Mouse (Mus musculus): Measurements from ENCODE around the gene Cd52. TPM values are rescaled to one million over a fixed set of nuclear protein-coding genes. Genes with fewer than 3 reads are reported as not detected.

Cd52 gene
- polyA plus RNA-seq, 1 experiment from 2014 or later = 8.3 TPM

GRCm38 (mm10) chr4:134035953-134036352 lies 58.9 kb downstream of the Cd52 start:
- WGBS = 6% methylated on average over 16 of the region's 16 CpGs
- Histone ChIP-seq H3K4me1 (no peaks in the 10 kb centered on the region), H3K9ac (no peak overlapping the region), H3K4me2 (replicated peaks) (no peak overlapping the region; the same call in 1 of the 2 replicates), H3K4me3 (no peak overlapping the region), H3K27me3 (no peaks in the 10 kb centered on the region), H3K36me3 (no peaks in the 10 kb centered on the region), H3K27ac (no peak overlapping the region), H3K9me3 (0 out of 2 replicates have a peak, but pooled peaks cover 3% of the 10 kb centered on the region)
- ATAC-seq (ENCODE audit: insufficient number of reproducible peaks, insufficient read depth, low FRiP score, low TSS enrichment) = no peak

Other genes starting within 250 kb of the Cd52 start
- 50.8 and 52.0 TPM in 2 replicates for gene Rps6ka1, start 207.3 kb downstream of the Cd52 start, polyA plus RNA-seq (2016; fragmentation: Nextera tagmentation; extraction: Ambion mirVana)
- gene Hmgn2, start 126.4 kb downstream of the Cd52 start, polyA plus RNA-seq (2016; fragmentation: Nextera tagmentation; extraction: Ambion mirVana) = 2,853 and 3,017 TPM in 2 replicates
- 45.3 and 50.3 TPM in 2 replicates for gene Dhdds, start 94.2 kb downstream of the Cd52 start, polyA plus RNA-seq (2016; fragmentation: Nextera tagmentation; extraction: Ambion mirVana)
- 0.50 and 0.67 TPM in 2 replicates for gene Lin28a, start 76.2 kb downstream of the Cd52 start, polyA plus RNA-seq (2016; fragmentation: Nextera tagmentation; extraction: Ambion mirVana)
- not detected in 2 replicates for gene Zfp683, start 41.2 kb downstream of the Cd52 start, polyA plus RNA-seq (2016; fragmentation: Nextera tagmentation; extraction: Ambion mirVana)
- gene Crybg2, start 34.3 kb downstream of the Cd52 start, polyA plus RNA-seq (2016; fragmentation: Nextera tagmentation; extraction: Ambion mirVana) = 2.9 and 4.0 TPM in 2 replicates
- gene Ubxn11, start 7.5 kb upstream of the Cd52 start, polyA plus RNA-seq (2016; fragmentation: Nextera tagmentation; extraction: Ambion mirVana) = 10.4 and 11.5 TPM in 2 replicates
- gene Sh3bgrl3, start 33.7 kb upstream of the Cd52 start, polyA plus RNA-seq (2016; fragmentation: Nextera tagmentation; extraction: Ambion mirVana) = 345 and 360 TPM in 2 replicates
- 32.0 and 34.9 TPM in 2 replicates for gene Cep85, start 92.0 kb upstream of the Cd52 start, polyA plus RNA-seq (2016; fragmentation: Nextera tagmentation; extraction: Ambion mirVana)
- not detected in 2 replicates for gene Gm7534, start 107.9 kb upstream of the Cd52 start, polyA plus RNA-seq (2016; fragmentation: Nextera tagmentation; extraction: Ambion mirVana)
- 0.15 TPM in 1 of 2 replicates, not detected in the other for gene Catsper4, start 132.3 kb upstream of the Cd52 start, polyA plus RNA-seq (2016; fragmentation: Nextera tagmentation; extraction: Ambion mirVana)
- gene Cnksr1, start 143.3 kb upstream of the Cd52 start, polyA plus RNA-seq (2016; fragmentation: Nextera tagmentation; extraction: Ambion mirVana) = 2.1 and 2.5 TPM in 2 replicates
- gene E130218I03Rik, start 148.6 kb upstream of the Cd52 start, polyA plus RNA-seq (2016; fragmentation: Nextera tagmentation; extraction: Ambion mirVana) = 1.4 and 1.7 TPM in 2 replicates
- 19.5 and 19.8 TPM in 2 replicates for gene Zfp593, start 150.5 kb upstream of the Cd52 start, polyA plus RNA-seq (2016; fragmentation: Nextera tagmentation; extraction: Ambion mirVana)
- not detected in 2 replicates for gene Gm30191, start 151.9 kb upstream of the Cd52 start, polyA plus RNA-seq (2016; fragmentation: Nextera tagmentation; extraction: Ambion mirVana)
- 6.3 and 6.4 TPM in 2 replicates for gene Grrp1, start 159.0 kb upstream of the Cd52 start, polyA plus RNA-seq (2016; fragmentation: Nextera tagmentation; extraction: Ambion mirVana)
- gene Pdik1l, start 192.8 kb upstream of the Cd52 start, polyA plus RNA-seq (2016; fragmentation: Nextera tagmentation; extraction: Ambion mirVana) = 22.6 and 24.8 TPM in 2 replicates
- gene Trim63, start 220.0 kb upstream of the Cd52 start, polyA plus RNA-seq (2016; fragmentation: Nextera tagmentation; extraction: Ambion mirVana) = 1.2 and 2.6 TPM in 2 replicates
- gene Slc30a2, start 248.1 kb upstream of the Cd52 start, polyA plus RNA-seq (2016; fragmentation: Nextera tagmentation; extraction: Ambion mirVana) = 0.05 and 0.20 TPM in 2 replicates

All from embryonic facial prominence, embryonic 12.5 days (tissue).